Mouse (Mus musculus) ovary, postnatal 14 days (tissue): ENCODE data around the gene Olfr547.
"Not testable (repeated sequence)": the region's sequence is repeated elsewhere in the genome, so short reads cannot be mapped to it uniquely, and the experiment has no call there.

ENCODE experiments used
- DNase-seq: peaks from one replicate; pipeline ENCODE4 v3.0.0; 2022; ENCODE audit warnings: low spot score

Olfr547 gene

GRCm38 (mm10) chr7:102534449-102534848 lies at the start of gene Olfr547:
TSS of gene Olfr547 (plus strand) at chr7:102534749.
- DNase-seq: no peak

GRCm38 (mm10) chr7:102484766-102485165 lies 49.8 kb upstream of the Olfr547 start:
- DNase-seq: not testable (repeated sequence)

- DNase-seq: no peak
These were observed 48.4 kb upstream of the Olfr547 start for GRCm38 (mm10) chr7:102486105-102486504.

GRCm38 (mm10) chr7:102488161-102488560 lies 46.4 kb upstream of the Olfr547 start, which contains the start of gene Olfr544:
TSS of gene Olfr544 (minus strand) at chr7:102488313.
- DNase-seq: no peak

GRCm38 (mm10) chr7:102494416-102494815 lies 40.1 kb upstream of the Olfr547 start:
- DNase-seq: not testable (repeated sequence)

- no peak for DNase-seq
These were observed 35.1 kb upstream of the Olfr547 start, which contains the start of gene Olfr545 for GRCm38 (mm10) chr7:102499473-102499872. TSS of gene Olfr545 (minus strand) at chr7:102499573.

- no peak for DNase-seq
These were observed 32.6 kb upstream of the Olfr547 start for GRCm38 (mm10) chr7:102501986-102502385.

GRCm38 (mm10) chr7:102506848-102507247 lies 27.7 kb upstream of the Olfr547 start:
- peak; percentile 63 for DNase-seq

- DNase-seq: no peak
These were observed 26.5 kb upstream of the Olfr547 start for GRCm38 (mm10) chr7:102508066-102508465.

GRCm38 (mm10) chr7:102508666-102509065 lies 25.9 kb upstream of the Olfr547 start:
- no peak for DNase-seq

GRCm38 (mm10) chr7:102509726-102510125 lies 24.8 kb upstream of the Olfr547 start:
- DNase-seq: no peak

GRCm38 (mm10) chr7:102511927-102512326 lies 22.6 kb upstream of the Olfr547 start:
- no peak for DNase-seq

GRCm38 (mm10) chr7:102512814-102513435 lies 21.6 kb upstream of the Olfr547 start:
- peak; percentile 84 for DNase-seq

GRCm38 (mm10) chr7:102514144-102514543 lies 20.4 kb upstream of the Olfr547 start:
- DNase-seq: no peak

- peak; percentile 14 for DNase-seq
These were observed 18.1 kb upstream of the Olfr547 start for GRCm38 (mm10) chr7:102516261-102517050.

- no peak for DNase-seq
These were observed 17.6 kb upstream of the Olfr547 start for GRCm38 (mm10) chr7:102517051-102517335.

GRCm38 (mm10) chr7:102529052-102529451 lies 5.5 kb upstream of the Olfr547 start:
- DNase-seq: no peak

GRCm38 (mm10) chr7:102540596-102540995 lies 6.0 kb downstream of the Olfr547 start, which contains the start of gene Olfr548-ps1:
TSS of gene Olfr548-ps1 (plus strand) at chr7:102540896.
- DNase-seq: no peak

GRCm38 (mm10) chr7:102541251-102541650 lies 6.7 kb downstream of the Olfr547 start:
- no peak for DNase-seq

- DNase-seq: no peak
These were observed 15.0 kb downstream of the Olfr547 start, which contains the start of gene Olfr549 for GRCm38 (mm10) chr7:102549570-102549969. TSS of gene Olfr549 (plus strand) at chr7:102549870.

- DNase-seq: no peak
These were observed 18.7 kb downstream of the Olfr547 start for GRCm38 (mm10) chr7:102553279-102553678.

- peak; percentile 73 for DNase-seq
These were observed 30.7 kb downstream of the Olfr547 start, which contains the start of gene Trim21 for GRCm38 (mm10) chr7:102564999-102565997. TSS of gene Trim21 (minus strand) at chr7:102565486.
